Mouse (Mus musculus) thymus, postnatal 14 days (tissue): Measurements from ENCODE around the gene Klhl6.
"Not testable (repeated sequence)": the region's sequence is repeated elsewhere in the genome, so short reads cannot be mapped to it uniquely, and the experiment has no call there.

Source experiments
- DNase-seq: peaks from one replicate; pipeline ENCODE4 v3.0.0; 2021

Gene Klhl6

DNA sequence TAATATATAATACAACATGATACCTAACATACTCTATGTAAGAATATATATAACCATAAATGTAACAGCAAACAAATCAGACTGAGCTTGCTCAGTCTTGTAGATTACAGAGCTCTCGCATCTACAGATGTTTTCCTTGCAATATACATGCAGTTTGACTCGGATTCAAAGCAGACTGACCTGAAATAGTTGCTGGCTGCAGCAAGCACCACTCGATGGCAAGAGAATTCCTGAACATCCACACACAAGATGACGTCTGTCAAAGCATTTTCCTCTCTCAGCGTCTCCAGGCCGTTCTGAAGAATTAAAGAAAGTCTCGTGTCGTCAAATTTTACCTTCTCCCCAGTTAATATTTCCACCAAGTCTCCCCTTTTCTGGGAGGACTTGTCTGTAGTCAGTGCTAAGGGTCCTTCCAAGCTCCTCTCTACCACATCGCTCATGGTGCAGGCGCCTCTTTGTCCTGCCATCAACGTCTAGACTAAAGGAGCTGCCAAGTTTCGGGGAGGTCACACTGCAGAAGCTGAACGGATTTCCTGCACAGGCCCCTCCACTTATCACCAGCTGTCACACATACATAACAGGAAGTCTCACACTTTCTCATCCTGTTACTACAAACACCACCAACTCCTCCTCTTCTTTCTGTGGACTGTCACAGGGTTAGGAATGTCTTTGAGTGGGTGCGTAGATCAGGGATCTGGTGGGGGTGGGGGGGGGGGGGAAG is at the start of gene Klhl6:
Gene Klhl6 (minus strand): TSS at position 501 of the 721 bp plus-strand sequence.
- peak; percentile 80 for DNase-seq

DNA sequence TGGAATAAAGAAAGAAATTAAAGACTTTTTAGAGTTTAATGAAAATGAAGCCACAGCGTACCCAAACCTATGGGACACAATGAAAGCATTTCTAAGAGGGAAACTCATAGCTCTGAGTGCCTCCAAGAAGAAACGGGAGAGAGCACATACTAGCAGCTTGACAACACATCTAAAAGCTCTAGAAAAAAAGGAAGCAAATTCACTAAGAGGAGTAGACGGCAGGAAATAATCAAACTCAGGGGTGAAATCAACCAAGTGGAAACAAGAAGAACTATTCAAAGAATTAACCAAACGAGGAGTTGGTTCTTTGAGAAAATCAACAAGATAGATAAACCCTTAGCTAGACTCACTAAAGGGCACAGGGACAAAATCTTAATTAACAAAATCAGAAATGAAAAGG is 44.4 kb upstream of the Klhl6 start:
- not testable (repeated sequence) for DNase-seq

DNA sequence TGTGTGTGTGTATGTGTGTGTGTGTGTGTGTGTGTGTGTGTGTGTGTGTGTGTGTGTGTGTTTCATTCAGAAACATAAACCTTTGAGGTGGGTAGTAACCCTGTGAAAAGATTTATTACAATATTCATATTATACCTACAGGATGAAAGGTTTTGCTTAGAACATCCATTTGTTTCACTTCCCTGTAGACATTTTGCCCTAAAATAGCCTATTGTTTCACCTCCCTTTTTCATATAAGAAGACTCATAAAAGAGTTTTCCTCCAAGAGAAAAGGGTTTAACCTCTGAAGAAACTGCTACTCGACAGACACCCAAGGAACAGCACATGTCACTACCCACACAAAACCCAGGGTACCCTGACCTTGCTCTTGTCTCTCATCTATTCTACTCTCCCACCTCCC is 40.0 kb upstream of the Klhl6 start:
- no peak for DNase-seq

DNA sequence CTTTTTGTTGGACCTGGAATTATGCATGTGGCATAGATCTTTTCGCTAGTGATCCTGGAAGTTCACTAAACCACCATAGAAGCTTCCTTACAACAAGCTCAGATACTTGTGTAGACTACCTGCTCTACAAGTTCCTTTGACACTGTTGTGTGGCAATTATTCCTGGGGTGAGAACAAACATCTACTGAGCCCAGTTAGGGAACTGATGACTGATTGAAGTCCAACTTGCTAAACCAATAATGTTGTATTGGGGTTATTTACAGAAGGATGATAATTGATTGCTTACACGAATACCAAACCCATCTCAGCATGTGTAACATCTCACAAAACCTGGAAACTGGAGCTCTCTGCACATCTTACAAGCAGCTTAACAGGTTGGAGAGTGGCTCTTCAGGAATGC is 39.0 kb upstream of the Klhl6 start:
- no peak for DNase-seq

DNA sequence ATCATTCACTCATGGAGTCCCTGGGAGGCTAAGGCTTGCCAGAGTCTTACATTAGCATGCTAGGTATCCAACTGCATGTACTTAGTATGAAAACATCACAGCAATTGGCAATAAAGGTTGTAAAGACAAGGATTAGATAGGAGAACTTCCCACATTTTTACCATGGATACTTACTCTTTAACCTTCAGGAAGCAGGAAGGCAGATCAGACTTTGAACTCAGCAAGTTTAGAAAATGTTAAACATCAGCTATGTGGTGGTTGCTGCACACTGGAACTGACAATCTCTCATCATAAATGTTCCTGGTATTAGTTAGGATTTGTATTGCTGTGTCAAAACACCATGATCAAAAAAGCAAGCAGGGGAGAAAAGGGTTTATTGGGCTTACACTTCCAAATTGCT is 29.8 kb upstream of the Klhl6 start:
- no peak for DNase-seq

DNA sequence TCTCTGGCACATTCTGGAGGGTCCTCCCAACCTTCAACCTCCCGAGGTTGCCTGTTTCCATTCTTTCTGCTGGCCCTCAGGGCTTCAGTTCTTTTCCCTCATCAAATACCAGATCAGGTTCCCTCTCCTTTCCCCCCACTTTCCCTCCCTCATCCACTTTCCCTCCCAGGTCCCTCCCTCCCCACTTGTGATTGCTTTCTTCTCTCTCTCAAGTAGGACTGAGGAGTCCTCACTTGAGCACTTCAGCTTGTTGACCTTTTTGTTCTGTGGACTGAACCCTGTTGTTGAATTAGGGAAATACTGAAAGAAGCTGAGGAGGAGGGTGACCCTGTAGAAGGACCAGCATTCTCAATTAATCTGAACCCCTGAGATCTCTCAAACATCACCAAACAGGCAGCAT is 23.2 kb upstream of the Klhl6 start:
- no peak for DNase-seq

DNA sequence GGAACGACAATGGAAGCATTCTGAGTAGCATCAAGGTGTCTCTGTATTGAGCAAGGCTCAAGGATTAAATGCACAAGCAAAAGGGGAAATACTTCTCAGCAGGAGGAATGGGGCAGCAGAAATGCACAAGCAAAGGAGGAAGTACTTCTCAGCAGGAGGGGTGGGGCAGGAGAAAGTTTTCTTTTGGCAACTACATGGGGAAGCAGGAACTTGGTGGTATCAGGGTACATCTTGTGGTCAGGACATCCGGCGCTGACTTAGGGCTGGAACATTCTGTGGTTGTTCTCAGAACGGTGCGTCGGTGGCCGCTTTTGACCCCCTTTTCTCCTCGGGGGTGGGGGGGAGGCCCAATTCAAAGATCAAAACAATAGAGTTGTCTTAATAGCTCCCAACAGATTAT is 17.4 kb upstream of the Klhl6 start:
- not testable (repeated sequence) for DNase-seq

DNA sequence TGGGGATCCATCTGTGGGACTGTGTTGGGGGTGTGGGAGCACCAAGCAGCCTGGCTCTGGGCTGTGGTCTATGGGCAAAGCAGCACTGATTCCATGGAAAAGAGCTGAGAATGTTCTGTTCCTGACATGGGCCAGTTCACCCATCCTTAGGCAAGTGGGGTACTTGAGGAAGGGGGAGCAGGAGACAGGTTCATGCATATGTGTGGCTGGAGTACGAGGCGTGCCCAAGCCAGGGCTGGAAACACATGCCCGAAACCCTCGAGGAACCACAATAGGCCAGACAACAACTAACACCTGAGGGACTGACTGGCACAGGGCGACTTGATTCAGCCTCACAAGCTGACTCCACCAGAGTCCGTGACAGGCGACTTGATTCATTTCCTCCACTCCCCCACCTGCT is 14.8 kb upstream of the Klhl6 start:
- DNase-seq, result no peak

DNA sequence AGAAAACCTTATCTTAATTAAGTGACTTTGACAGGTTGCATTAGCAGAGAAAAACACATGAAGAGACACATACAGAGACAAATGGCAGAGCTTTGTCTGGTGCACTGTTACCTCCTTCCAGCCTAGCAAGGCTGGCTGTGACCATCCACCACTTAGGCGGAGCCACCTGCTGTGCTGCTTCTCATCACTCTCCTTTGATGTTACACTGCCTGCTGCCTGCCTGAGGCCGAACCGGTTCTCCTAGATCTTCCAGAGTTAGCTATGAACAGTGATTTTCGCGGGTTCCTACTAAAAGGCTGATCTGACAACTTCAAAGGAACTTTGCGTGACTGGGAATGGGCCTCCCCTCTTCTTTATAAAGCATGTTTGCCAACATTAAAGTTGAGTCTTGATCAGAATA is 14.1 kb upstream of the Klhl6 start:
- DNase-seq, result not testable (repeated sequence)

DNA sequence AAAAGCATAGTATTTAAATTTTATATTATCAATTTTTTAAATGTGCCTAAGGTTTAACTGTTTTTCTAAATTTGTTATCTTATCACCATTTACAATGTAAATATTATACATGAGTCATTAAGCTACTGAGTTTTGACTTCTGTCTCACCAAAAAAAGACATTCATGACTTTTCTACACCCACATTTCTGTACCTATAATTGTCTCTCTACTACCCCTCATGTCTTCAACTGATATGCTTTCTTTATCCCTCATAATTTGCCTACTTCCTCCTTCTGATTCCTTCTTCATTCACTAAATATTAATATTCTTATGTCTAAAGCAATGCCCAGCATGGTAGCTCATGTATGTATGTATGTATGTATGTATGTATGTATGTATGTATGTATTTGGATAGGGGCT is 13.0 kb upstream of the Klhl6 start:
- no peak for DNase-seq

DNA sequence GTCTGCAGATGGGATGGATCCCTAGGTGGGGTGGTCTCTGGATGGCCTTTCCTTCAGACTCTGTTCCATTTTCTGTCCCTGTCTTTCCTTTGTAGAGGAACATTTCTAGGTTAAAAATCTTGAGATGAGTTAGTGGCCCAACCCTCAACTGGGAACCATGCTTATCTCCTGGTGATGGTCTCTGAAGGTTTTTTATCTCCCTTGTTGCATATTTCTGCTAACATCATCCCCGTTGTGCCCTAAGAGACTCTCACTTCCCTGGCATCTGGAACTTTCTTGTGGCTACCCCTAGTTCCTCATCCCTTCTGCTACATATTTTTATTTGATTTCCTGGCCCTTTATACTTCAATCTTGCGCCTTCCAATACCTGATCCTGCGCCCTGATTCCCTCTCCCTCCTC is 10.4 kb upstream of the Klhl6 start:
- no peak for DNase-seq

DNA sequence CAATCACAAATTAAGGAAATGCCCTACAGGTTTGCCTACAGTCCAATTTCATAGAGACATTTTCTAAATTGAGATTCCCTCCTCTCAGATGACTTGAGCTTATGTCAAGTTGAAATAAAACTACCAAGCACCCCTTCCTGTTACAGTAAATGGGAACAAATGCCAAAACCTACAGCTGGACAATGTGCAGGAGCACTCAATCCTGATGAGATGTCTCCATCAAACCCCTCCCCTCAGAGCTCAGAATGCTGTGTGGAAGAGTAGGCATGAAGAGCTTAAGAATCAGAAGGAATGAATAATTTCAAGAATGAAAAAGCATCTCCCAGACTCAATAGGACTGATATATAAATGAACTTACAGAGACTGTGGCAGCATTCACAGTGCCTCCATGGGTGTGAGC is 7.7 kb upstream of the Klhl6 start:
- DNase-seq, result no peak

DNA sequence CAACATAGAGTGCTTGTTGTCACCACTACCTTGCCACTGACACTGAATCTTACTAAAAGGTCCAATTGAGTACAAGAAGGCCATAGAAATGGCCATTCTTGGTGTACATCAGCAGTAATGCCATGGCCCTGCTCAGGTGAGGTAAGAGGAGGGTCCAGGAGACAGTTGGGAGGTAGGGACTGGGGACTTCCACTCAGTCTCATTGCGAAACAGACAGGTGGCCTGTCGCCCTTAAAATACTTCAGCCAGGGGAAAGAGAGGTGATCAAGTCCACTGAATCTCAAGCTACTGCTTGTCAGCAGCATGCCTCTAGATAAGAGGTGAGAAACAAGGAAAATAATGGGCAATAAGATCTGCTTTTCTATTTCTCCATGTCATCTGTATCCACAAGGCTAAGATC is 4.8 kb upstream of the Klhl6 start:
- DNase-seq, result no peak

DNA sequence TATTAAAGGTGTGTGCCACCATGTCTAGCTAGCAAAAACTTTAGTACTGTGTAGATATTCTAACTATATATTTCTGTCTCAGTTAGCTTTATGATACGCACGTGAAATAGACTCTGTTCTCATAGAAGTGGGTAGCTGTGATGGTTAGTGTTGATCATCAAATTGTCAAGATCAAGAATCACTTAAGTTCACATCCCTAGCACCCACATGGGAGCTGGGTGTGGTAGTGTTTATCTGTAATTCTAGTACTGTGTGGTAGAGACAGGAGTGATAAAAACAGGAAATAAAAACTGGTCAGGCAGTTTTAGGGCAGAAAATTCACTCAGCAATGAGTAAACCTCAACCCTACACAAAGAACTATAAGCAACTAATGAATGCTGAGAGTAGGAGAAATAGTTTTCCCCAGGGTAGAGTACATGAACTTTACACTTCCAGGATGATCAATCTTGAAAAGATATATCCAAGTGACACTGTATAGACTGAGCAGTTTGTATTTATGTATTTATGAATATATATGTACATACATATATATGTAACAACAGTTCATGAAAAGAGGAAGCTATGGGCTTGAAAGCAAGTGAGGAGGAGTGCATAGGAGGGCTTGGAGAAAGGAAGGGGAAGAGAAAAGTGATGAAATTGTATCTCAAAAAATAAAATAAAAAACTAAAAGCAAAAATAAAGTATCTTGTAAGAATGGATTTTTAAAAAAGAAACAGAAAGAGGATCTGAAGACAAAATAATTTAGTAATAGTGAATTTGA is 2.2 kb upstream of the Klhl6 start:
- no peak for DNase-seq

DNA sequence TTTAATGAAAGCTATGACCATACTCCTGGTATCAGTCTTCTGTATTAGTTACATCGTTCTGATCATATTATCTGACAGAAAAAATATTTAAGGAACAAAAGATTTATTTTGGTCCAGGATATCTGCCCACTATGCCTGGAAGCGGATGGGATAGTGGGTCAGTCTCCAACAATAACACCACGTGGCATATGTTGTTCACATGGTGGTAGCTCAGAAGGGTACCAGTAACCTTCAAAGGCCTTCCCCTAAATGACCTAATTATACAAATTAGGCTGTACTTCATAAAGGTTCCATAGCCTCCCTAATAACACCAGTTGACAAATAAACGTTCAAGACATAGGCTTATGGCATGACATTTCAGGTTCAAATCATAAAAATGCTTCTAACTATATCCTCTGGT is 722 bp upstream of the Klhl6 start:
- DNase-seq, result no peak

DNA sequence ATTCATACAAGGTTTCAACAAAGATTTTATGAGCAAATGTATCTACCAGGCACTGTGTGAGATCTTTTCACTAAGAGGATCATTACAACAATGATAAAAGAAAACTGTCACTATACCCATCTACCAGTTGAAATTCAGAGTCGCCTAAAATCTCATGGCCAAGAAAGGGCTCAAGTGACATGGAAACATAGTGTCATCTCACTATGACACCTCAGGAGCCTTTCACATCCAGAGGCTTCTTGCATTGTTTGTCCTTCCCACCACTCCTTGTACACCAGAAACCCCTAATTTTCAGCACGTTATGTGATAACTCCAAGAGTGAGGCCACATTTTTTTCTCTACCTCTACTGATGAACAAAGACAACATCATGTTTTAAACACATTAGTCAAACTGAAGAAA is 1.2 kb downstream of the Klhl6 start:
- DNase-seq, result no peak

DNA sequence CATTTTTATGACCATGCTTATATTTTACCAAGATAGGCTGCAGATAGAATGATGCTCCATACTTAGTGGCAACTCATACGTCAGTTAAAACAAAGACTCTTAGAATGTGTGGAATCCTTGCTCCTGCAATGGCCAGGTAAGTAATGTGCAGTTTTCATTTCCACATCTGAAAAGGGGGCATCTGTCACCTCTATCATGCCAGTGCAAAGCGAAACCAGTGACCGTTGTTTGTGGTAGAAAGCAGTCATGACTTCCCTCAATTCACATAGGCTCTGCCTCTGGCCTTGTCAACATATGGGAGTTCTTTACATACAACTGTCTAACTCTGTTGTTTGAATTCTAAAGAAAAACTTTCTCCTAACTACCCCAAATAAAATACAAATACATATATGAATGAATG is 1.8 kb downstream of the Klhl6 start:
- DNase-seq, result no peak

DNA sequence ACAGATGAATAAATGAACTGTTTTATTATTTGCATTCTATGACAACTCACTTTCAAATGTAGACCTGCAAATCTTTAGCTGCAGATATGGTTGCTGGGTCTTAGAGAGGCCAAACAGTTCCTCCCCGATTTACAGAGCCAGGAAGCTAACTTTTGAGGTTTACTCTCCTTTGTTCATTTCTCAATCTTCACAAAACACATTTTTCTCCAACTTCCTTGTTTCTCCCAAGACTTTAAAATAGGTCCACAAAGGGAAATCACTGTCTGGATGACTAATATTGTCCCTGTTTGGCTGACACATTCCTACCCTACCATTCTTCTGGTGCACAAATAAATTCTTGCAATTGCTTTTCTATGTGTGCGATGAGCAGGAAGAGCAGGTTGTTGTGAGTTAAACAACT is 3.1 kb downstream of the Klhl6 start:
- no peak for DNase-seq

DNA sequence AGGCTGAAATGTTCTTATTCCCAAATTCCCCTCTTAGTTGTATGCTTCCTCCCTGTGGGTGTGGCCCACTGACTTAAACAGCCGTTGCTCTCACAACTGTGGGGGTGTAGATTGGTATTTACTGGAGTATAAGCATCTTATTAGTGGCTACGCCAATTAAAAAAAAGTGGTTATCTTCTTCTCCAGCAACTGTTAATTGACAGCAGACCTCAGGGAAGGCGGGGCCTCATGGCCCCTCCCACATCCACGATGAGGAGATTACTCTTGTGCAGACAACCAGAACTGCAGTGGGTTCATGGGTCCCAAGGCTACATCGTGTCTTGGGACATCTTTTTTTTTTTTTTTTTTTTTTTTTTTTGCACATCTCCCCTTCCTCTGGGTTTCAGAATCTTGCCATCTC is 5.6 kb downstream of the Klhl6 start:
- peak; percentile 39 for DNase-seq

DNA sequence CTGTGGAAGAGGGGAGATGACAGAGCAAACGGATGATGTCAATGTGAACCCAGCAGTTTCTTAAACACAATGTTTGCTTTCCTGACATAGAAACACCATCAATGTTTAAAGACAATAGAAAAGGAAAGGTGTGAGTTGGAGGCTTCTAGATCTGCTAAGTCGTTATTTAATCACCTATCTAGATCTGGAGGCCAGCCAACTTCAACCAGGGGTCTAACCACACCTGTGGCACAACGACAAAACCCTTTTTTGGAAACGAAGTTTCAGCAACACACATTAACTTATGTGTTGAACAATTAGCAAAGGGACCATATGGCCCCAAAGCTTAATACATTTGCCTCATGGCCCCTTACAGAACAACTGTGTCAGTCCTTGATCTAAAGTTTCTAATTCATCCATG is 6.0 kb downstream of the Klhl6 start:
- no peak for DNase-seq

DNA sequence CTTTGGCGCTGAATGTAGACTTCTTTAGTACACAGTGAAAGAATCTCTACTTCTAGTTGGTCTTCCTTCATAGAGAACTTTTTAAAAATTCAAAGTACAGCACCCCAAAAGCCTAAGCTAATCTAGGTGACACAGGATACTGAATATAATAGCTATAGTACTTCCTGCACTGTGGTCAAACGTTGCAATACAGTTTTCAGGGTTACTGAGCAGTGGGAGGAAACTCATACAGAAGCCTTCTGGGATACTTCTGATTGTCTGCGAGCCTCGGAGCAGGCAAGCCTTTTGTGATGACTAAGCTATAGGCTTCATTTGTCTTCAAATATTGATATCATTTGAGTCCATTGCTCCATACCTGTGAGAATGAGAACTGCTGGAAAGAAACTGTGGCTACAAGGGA is 7.4 kb downstream of the Klhl6 start:
- no peak for DNase-seq

DNA sequence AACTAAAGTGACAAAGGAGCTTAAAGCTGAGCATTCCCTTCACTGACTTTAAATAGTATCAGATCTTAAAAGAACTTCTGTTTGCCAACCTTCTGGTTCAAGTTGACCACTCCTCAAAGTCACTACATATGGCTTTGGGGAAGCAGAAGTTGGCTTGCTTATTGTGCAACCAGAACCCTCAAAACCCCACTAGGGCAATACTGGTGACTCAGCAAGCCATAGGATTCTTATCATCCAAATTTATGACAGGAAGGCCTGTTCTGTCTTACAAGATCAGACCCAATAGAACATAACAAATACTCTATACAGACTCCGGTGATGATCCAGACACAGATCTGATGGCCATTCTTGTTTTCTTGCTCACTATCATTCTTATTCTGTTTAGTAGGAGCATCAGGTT is 9.4 kb downstream of the Klhl6 start:
- DNase-seq, result no peak

DNA sequence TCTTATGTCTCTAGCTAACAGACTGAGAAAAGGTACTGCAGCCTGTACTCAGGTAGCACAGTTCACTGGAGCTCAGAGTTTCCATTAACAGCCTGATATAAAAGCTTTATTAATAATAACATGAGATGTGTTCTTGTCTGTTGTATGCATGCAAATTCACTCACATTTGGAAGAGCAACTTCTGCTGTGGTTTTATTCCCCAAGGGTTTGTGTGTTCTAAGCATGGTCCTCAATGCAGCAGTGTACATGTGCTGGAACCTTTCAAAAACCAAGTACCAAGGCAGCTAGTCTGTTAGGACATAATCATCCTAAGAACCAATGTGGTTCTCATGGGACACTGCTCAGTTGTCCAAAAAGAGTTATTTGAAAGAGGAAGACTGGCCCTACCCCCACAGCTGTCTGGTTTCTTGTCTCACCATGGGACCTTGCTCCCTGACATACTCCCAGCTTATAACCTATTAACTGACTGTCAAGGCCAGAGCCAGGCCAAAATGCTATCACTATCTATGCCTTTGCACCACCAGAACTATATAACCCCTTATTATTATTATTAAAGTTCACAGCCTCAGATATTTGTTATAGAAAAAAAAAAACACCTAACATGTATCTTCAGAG is 10.0 kb downstream of the Klhl6 start:
- DNase-seq, result no peak

DNA sequence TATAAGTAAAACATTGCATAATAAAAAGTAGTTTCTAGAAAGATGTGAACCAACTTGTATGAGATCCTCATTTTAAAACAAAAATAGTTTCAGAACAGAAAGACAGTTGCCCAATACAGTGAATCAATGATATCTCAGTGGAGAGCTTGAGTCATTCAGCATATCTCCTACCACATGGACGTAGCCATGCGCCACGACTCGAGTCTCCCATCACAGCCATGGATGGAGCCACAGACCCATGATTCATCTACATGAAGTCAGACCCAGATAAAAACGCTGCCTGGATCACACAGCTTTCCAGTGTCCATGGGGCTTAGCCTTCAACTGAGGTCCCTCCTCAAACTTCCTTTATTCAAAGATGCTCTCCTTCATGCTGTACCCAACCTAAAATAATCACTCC is 13.3 kb downstream of the Klhl6 start:
- DNase-seq, result no peak
